Mouse (Mus musculus): ENCODE measurements at regions not wholly inside any gene's neighbourhood (a gene's known extent, or its start where the extent isn't known, plus 50 kb on each side); places are given as distances from the start of the nearest gene placed in this dataset.
"Not testable (repeated sequence)": the region's sequence is repeated elsewhere in the genome, so short reads cannot be mapped to it uniquely, and the experiment has no call there.

DNA sequence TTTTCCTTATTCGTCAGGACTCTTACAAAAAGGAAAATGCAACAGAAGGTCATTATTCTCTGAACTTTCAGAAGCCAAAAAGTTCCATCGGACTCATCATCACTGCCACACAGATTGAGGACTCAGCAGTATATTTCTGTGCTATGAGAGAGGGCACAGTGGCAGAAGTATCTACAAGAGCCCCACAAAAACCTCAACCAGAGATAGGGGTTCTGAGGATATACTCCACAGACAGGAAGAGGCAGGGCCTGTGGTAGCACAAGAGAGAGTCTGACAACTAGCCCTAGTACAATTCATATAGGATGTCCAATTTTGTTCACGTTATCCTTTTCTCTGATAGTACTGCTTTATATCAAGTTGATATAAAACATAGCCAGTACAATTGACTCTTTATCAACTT lies 510.4 kb downstream of the Dad1 start:
- not testable (repeated sequence) for H3K9ac ChIP-seq (ENCODE audit: low read depth, low read length); H3K4me1 ChIP-seq (ENCODE audit: control insufficient read depth, insufficient read depth, low read length); H3K9me3 ChIP-seq (ENCODE audit: control insufficient read depth, low read length); H3K4me2 ChIP-seq (ENCODE audit: low read depth, low read length); H3K36me3 ChIP-seq (ENCODE audit: control insufficient read depth, insufficient read depth, low read length); H3K4me3 ChIP-seq (ENCODE audit: low read length); H3K27me3 ChIP-seq (replicated peaks; ENCODE audit: control insufficient read depth, insufficient read depth, low read length); ATAC-seq; H3K27ac ChIP-seq (ENCODE audit: low read length)
- 78% methylated on average over 3 of the region's 3 CpGs for WGBS

GRCm38 (mm10) chr14:53742864-53743263 lies 511.0 kb downstream of the Dad1 start:
- H3K36me3 ChIP-seq (ENCODE audit: control insufficient read depth, insufficient read depth, low read length); H3K4me3 ChIP-seq (ENCODE audit: low read length); H3K27ac ChIP-seq (ENCODE audit: low read length); H3K4me2 ChIP-seq (ENCODE audit: low read depth, low read length); H3K27me3 ChIP-seq (replicated peaks; ENCODE audit: control insufficient read depth, insufficient read depth, low read length); ATAC-seq; H3K9ac ChIP-seq (ENCODE audit: low read depth, low read length); H3K4me1 ChIP-seq (ENCODE audit: control insufficient read depth, insufficient read depth, low read length); H3K9me3 ChIP-seq (ENCODE audit: control insufficient read depth, low read length): not testable (repeated sequence)
- WGBS: 74% methylated on average over 2 of the region's 2 CpGs

- not testable (repeated sequence) for H3K4me1 ChIP-seq (ENCODE audit: control insufficient read depth, insufficient read depth, low read length)
These were observed 512.7 kb downstream of the Dad1 start for GRCm38 (mm10) chr14:53741246-53741645.

GRCm38 (mm10) chr14:53737962-53738361 lies 515.9 kb downstream of the Dad1 start:
- ATAC-seq; H3K36me3 ChIP-seq (ENCODE audit: control insufficient read depth, insufficient read depth, low read length); H3K9ac ChIP-seq (ENCODE audit: low read depth, low read length); H3K9me3 ChIP-seq (ENCODE audit: control insufficient read depth, low read length); H3K4me2 ChIP-seq (ENCODE audit: low read depth, low read length); H3K27ac ChIP-seq (ENCODE audit: low read length); H3K4me3 ChIP-seq (ENCODE audit: low read length); H3K4me1 ChIP-seq (ENCODE audit: control insufficient read depth, insufficient read depth, low read length); H3K27me3 ChIP-seq (replicated peaks; ENCODE audit: control insufficient read depth, insufficient read depth, low read length): not testable (repeated sequence)
- 31% methylated on average over 4 of the region's 4 CpGs for WGBS

More at GRCm38 (mm10) chr14:53741246-53741645, 512.7 kb downstream of the Dad1 start:
- not testable (repeated sequence) for H3K4me2 ChIP-seq (ENCODE audit: low read depth, low read length); H3K27ac ChIP-seq (ENCODE audit: low read length); H3K9ac ChIP-seq (ENCODE audit: low read depth, low read length); H3K27me3 ChIP-seq (replicated peaks; ENCODE audit: control insufficient read depth, insufficient read depth, low read length); H3K4me3 ChIP-seq (ENCODE audit: low read length); ATAC-seq; H3K36me3 ChIP-seq (ENCODE audit: control insufficient read depth, insufficient read depth, low read length); H3K9me3 ChIP-seq (ENCODE audit: control insufficient read depth, low read length)
- 34% methylated on average over 4 of the region's 4 CpGs for WGBS

DNA sequence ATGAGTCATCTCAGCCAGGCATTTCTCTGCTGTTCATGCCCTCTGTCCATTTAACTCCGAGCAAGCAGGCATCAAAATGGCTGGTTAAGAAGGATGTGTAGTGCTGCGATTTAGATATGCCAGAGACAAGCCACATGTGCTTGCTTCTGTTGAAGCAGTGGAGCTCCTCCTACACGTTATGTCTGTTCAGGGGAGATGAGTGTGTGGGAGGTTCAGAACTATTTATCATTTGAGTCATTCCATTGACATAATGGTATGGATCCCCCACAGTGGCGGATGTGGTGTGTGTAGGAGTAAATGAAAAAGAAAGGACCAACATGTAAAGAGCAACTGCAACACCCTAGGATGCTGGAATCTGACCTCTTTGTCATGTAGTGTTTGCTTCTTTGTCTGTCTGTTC lies 517.6 kb downstream of the Dad1 start:
- WGBS: 56% methylated on average over 4 of the region's 4 CpGs
- not testable (repeated sequence) for H3K9me3 ChIP-seq (ENCODE audit: control insufficient read depth, low read length); ATAC-seq; H3K4me3 ChIP-seq (ENCODE audit: low read length); H3K36me3 ChIP-seq (ENCODE audit: control insufficient read depth, insufficient read depth, low read length); H3K27ac ChIP-seq (ENCODE audit: low read length); H3K27me3 ChIP-seq (replicated peaks; ENCODE audit: control insufficient read depth, insufficient read depth, low read length); H3K4me1 ChIP-seq (ENCODE audit: control insufficient read depth, insufficient read depth, low read length); H3K9ac ChIP-seq (ENCODE audit: low read depth, low read length); H3K4me2 ChIP-seq (ENCODE audit: low read depth, low read length)

GRCm38 (mm10) chr14:53731600-53731999 lies 522.3 kb downstream of the Dad1 start:
- not testable (repeated sequence) for H3K27me3 ChIP-seq (replicated peaks; ENCODE audit: control insufficient read depth, insufficient read depth, low read length)

DNA sequence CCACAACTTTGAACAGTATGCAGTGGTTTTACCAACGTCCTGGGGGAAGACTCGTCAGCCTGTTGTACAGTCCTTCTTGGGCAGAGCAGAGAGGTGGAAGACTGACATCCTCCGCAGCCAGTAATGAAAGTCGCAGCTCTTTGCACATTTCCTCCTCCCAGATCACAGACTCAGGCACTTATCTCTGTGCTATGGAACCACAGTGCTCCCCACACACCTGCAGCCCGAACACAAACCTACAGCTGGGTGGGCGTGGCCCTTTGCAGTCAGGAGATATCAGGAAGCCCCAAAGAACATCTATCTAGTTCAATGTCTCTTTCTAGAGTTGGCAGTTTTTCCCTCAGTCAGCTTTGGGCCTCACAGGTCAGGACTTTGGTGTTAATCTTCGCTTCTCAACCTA lies 524.0 kb downstream of the Dad1 start:
- H3K9ac ChIP-seq (ENCODE audit: low read depth, low read length); H3K27me3 ChIP-seq (replicated peaks; ENCODE audit: control insufficient read depth, insufficient read depth, low read length); H3K36me3 ChIP-seq (ENCODE audit: control insufficient read depth, insufficient read depth, low read length); H3K4me3 ChIP-seq (ENCODE audit: low read length); H3K27ac ChIP-seq (ENCODE audit: low read length); H3K9me3 ChIP-seq (ENCODE audit: control insufficient read depth, low read length); ATAC-seq; H3K4me1 ChIP-seq (ENCODE audit: control insufficient read depth, insufficient read depth, low read length); H3K4me2 ChIP-seq (ENCODE audit: low read depth, low read length): not testable (repeated sequence)
- WGBS: 75% methylated on average over 1 of the region's 7 CpGs

More at GRCm38 (mm10) chr14:53731600-53731999, 522.3 kb downstream of the Dad1 start:
- not testable (repeated sequence) for H3K27ac ChIP-seq (ENCODE audit: low read length); H3K36me3 ChIP-seq (ENCODE audit: control insufficient read depth, insufficient read depth, low read length); ATAC-seq; H3K9me3 ChIP-seq (ENCODE audit: control insufficient read depth, low read length); H3K4me2 ChIP-seq (ENCODE audit: low read depth, low read length); H3K4me3 ChIP-seq (ENCODE audit: low read length); H3K4me1 ChIP-seq (ENCODE audit: control insufficient read depth, insufficient read depth, low read length); H3K9ac ChIP-seq (ENCODE audit: low read depth, low read length)
- no CpG with 5 or more reads among the region's 4 CpGs for WGBS

- not testable (repeated sequence) for H3K4me3 ChIP-seq (ENCODE audit: low read length); H3K36me3 ChIP-seq (ENCODE audit: control insufficient read depth, insufficient read depth, low read length); H3K9me3 ChIP-seq (ENCODE audit: control insufficient read depth, low read length); H3K4me2 ChIP-seq (ENCODE audit: low read depth, low read length); H3K9ac ChIP-seq (ENCODE audit: low read depth, low read length); H3K27ac ChIP-seq (ENCODE audit: low read length); H3K4me1 ChIP-seq (ENCODE audit: control insufficient read depth, insufficient read depth, low read length); H3K27me3 ChIP-seq (replicated peaks; ENCODE audit: control insufficient read depth, insufficient read depth, low read length)
- ATAC-seq: peak; percentile 62; the same call in 1 of the 2 replicates
- WGBS: no CpG with 5 or more reads among the region's 1 CpGs
These were observed 524.8 kb downstream of the Dad1 start for GRCm38 (mm10) chr14:53729149-53729548.

DNA sequence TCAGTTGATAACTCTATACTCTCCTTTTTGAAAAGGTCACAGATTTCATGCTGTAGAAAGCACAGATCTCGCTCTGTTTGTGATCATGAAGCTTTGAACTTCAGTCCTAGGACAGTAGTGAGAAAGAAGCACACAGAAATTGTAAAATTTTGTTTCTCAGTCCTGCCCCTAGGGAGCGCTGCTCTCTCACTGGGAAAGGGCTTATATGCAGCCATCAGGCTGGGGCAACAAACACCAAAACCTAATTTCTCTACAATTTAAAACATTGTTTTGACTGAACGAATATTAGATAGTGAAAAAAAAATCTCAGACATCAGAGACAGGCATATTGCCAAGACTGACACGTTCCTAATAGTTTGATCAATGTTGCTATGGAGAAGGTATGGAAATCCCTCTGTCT lies 527.0 kb downstream of the Dad1 start:
- not testable (repeated sequence) for H3K4me3 ChIP-seq (ENCODE audit: low read length); H3K36me3 ChIP-seq (ENCODE audit: control insufficient read depth, insufficient read depth, low read length); H3K9me3 ChIP-seq (ENCODE audit: control insufficient read depth, low read length); H3K9ac ChIP-seq (ENCODE audit: low read depth, low read length); H3K4me2 ChIP-seq (ENCODE audit: low read depth, low read length); H3K27me3 ChIP-seq (replicated peaks; ENCODE audit: control insufficient read depth, insufficient read depth, low read length); H3K27ac ChIP-seq (ENCODE audit: low read length); ATAC-seq; H3K4me1 ChIP-seq (ENCODE audit: control insufficient read depth, insufficient read depth, low read length)
- 61% methylated on average over 2 of the region's 4 CpGs for WGBS

- not testable (repeated sequence) for H3K4me3 ChIP-seq (ENCODE audit: low read length); ATAC-seq; H3K9me3 ChIP-seq (ENCODE audit: control insufficient read depth, low read length); H3K4me1 ChIP-seq (ENCODE audit: control insufficient read depth, insufficient read depth, low read length); H3K4me2 ChIP-seq (ENCODE audit: low read depth, low read length); H3K27ac ChIP-seq (ENCODE audit: low read length); H3K9ac ChIP-seq (ENCODE audit: low read depth, low read length); H3K27me3 ChIP-seq (replicated peaks; ENCODE audit: control insufficient read depth, insufficient read depth, low read length); H3K36me3 ChIP-seq (ENCODE audit: control insufficient read depth, insufficient read depth, low read length)
These were observed 530.3 kb downstream of the Dad1 start for GRCm38 (mm10) chr14:53723611-53724010.
